Mouse (Mus musculus) bone marrow, adult 2 months (tissue): ENCODE results near the gene Psme2.

Experiments
- CTCF ChIP-seq: fragments of 200-500 bp; IDR thresholded peaks from 2 replicates; pipeline ENCODE4 v1.5.1; 2011; ENCODE audit warnings: low read length, control low read depth; ENCODE audit not compliant: control insufficient read depth, insufficient read depth
- POLR2A ChIP-seq: fragments of 200-500 bp; IDR thresholded peaks from 2 replicates; pipeline ENCODE4 v1.6.1; 2011; ENCODE audit warnings: low read depth, mild to moderate bottlenecking, control low read depth, low read length, borderline replicate concordance; ENCODE audit not compliant: control insufficient read depth

GRCm38 (mm10) chr14:55554635-55555034 is 36.3 kb downstream of the Psme2 start:
- TF ChIP-seq CTCF (no peak), POLR2A (no peak)
